Mouse (Mus musculus): ENCODE data around the gene Zfp12. TPM values are rescaled to one million over a fixed set of nuclear protein-coding genes. Genes with fewer than 3 reads are reported as not detected.

Zfp12 gene
- polyA plus RNA-seq, 1 experiment = 4.5 TPM

DNA sequence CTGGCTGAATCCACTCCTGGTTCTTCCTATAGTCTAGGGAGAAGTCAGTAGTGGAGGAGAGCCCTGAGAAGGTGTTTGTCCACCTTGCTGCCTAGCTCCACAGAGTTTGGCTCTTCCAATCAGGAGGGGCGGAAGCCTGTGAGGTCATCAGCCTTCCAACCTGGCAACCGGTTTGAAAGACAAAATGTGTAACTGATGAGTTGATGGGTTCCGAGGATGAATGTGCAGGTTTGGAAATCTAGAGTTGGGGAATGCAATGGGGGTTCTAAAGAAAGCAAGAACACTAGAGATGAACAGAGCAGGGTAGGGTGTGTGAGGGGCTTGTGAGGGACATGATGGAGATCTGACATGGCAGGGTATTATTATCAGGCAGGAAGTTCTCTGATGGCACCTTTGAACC, 8.2 kb upstream of the Zfp12 start, which contains the start of gene Spdye4a:
Gene Spdye4a, minus strand, starts transcription at position 101 of the 400 bp plus-strand sequence.
- Histone ChIP-seq H3K27me3 (ENCODE audit: control insufficient read depth, insufficient read depth, insufficient read length) (no peaks in the 10 kb centered on the region), H3K36me3 (ENCODE audit: control insufficient read depth, insufficient read depth) (no peaks in the 10 kb centered on the region), H3K4me3 (no peak within 1 kb of the TSS), H3K79me2 (ENCODE audit: control insufficient read depth, insufficient read depth) (no peaks in the 10 kb centered on the region), H3ac (ENCODE audit: control insufficient read depth, insufficient read length) (no peak within 1 kb of the TSS), H3K4me2 (ENCODE audit: low read depth) (no peak within 1 kb of the TSS)
- no peak for TF ChIP-seq POLR2AphosphoS2 (IDR thresholded peaks at IDR 0.05; ENCODE audit: insufficient read length, low read depth)
- TF ChIP-seq SRF (IDR thresholded peaks at IDR 0.05; ENCODE audit: control insufficient read depth, insufficient read length, low read depth) = no peak
- TF ChIP-seq TCF12 (IDR thresholded peaks at IDR 0.05; ENCODE audit: insufficient read depth, poor library complexity, severe bottlenecking) = no peak
- no peak for TF ChIP-seq REST (IDR thresholded peaks at IDR 0.05; ENCODE audit: insufficient read depth, insufficient read length)
- TF ChIP-seq POLR2A (IDR thresholded peaks at IDR 0.05; ENCODE audit: insufficient read length, low read depth) = no peak
- no peak for TF ChIP-seq USF1 (IDR thresholded peaks at IDR 0.05; ENCODE audit: low read depth)
- TF ChIP-seq MAX (IDR thresholded peaks at IDR 0.05; ENCODE audit: low read depth) = no peak
- no peak for TF ChIP-seq CEBPB (IDR thresholded peaks at IDR 0.05; ENCODE audit: insufficient read depth, poor library complexity, severe bottlenecking)
- TF ChIP-seq TCF3 (IDR thresholded peaks at IDR 0.05; ENCODE audit: insufficient read length, low read depth) = no peak
- no peak for TF ChIP-seq MYOG (IDR thresholded peaks at IDR 0.05; ENCODE audit: control insufficient read depth in 1 of 3, insufficient read depth in 1 of 3, insufficient read length in 2 of 3, low read depth in 2 of 3)
- TF ChIP-seq E2F4 (IDR thresholded peaks at IDR 0.05; ENCODE audit: insufficient read depth) = no peak
- TF ChIP-seq MYOD1 (IDR thresholded peaks at IDR 0.05; ENCODE audit: control insufficient read depth in 1 of 3, insufficient read length in 2 of 3, low read depth in 2 of 3) = no peak

DNA sequence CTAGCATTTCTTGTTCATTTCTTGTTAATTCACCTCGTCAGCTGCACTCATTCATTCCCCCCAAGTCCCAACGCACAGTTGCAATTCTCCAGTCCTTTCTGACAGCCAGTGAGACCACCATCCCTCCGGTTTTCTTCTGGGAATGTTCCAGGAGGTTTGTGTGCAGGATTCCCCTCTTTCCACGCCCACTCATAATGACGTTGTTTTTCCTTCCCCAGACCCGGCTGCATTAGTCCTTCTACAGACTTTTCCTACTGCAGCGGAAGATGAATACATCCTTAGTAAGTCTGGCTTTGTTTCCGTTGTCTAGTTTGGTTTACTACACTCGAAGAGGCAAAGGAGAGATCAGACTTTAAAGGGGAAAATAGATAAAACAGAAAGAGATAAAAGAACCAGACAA, 1.1 kb downstream of the Zfp12 start:
- H3K4me2 ChIP-seq (ENCODE audit: low read depth) = peak overlapping the region; percentile 90
- peak overlapping the region; percentile 50 for H3K4me3 ChIP-seq
- peaks cover 17% of the 10 kb centered on the region for H3K79me2 ChIP-seq (ENCODE audit: control insufficient read depth, insufficient read depth)
- TF ChIP-seq MAX (IDR thresholded peaks at IDR 0.05; ENCODE audit: low read depth) (no peak), SRF (IDR thresholded peaks at IDR 0.05; ENCODE audit: control insufficient read depth, insufficient read length, low read depth) (no peak), POLR2A (IDR thresholded peaks at IDR 0.05; ENCODE audit: insufficient read length, low read depth) (no peak), MYOD1 (IDR thresholded peaks at IDR 0.05; ENCODE audit: control insufficient read depth in 1 of 3, insufficient read length in 2 of 3, low read depth in 2 of 3) (no peak), E2F4 (IDR thresholded peaks at IDR 0.05; ENCODE audit: insufficient read depth) (no peak), CEBPB (IDR thresholded peaks at IDR 0.05; ENCODE audit: insufficient read depth, poor library complexity, severe bottlenecking) (no peak), USF1 (IDR thresholded peaks at IDR 0.05; ENCODE audit: low read depth) (no peak), MYOG (IDR thresholded peaks at IDR 0.05; ENCODE audit: control insufficient read depth in 1 of 3, insufficient read depth in 1 of 3, insufficient read length in 2 of 3, low read depth in 2 of 3) (no peak), TCF3 (IDR thresholded peaks at IDR 0.05; ENCODE audit: insufficient read length, low read depth) (no peak), REST (IDR thresholded peaks at IDR 0.05; ENCODE audit: insufficient read depth, insufficient read length) (no peak)
- H3K27me3 ChIP-seq (ENCODE audit: control insufficient read depth, insufficient read depth, insufficient read length) = no peaks in the 10 kb centered on the region
- peak overlapping the region; percentile 98 for H3ac ChIP-seq (ENCODE audit: control insufficient read depth, insufficient read length)
- peaks cover 10% of the 10 kb centered on the region for H3K36me3 ChIP-seq (ENCODE audit: control insufficient read depth, insufficient read depth)

DNA sequence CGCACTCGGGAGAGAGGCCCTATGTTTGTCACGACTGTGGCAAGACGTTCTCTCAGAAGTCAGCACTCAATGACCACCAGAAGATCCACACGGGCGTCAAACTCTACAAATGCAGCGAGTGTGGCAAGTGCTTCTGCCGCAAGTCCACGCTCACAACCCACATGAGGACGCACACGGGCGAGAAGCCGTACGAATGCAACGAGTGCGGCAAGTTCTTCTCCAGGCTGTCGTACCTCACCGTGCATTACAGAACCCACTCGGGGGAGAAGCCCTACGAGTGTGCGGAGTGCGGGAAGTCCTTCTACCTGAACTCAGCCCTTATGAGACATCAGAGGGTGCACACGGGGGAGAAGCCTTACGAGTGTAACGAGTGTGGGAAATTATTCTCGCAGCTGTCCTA, 10.0 kb downstream of the Zfp12 start:
- Histone ChIP-seq H3K79me2 (ENCODE audit: control insufficient read depth, insufficient read depth) (no peaks in the 10 kb centered on the region), H3K36me3 (ENCODE audit: control insufficient read depth, insufficient read depth) (peaks cover 57% of the 10 kb centered on the region), H3K27me3 (ENCODE audit: control insufficient read depth, insufficient read depth, insufficient read length) (no peaks in the 10 kb centered on the region), H3K4me2 (ENCODE audit: low read depth) (no peak overlapping the region), H3ac (ENCODE audit: control insufficient read depth, insufficient read length) (no peak overlapping the region), H3K4me3 (no peak overlapping the region)
- TF ChIP-seq POLR2AphosphoS2 (IDR thresholded peaks at IDR 0.05; ENCODE audit: insufficient read length, low read depth) = no peak
- TF ChIP-seq POLR2A (IDR thresholded peaks at IDR 0.05; ENCODE audit: insufficient read length, low read depth) = no peak
- TF ChIP-seq MAX (IDR thresholded peaks at IDR 0.05; ENCODE audit: low read depth) = no peak
- TF ChIP-seq REST (IDR thresholded peaks at IDR 0.05; ENCODE audit: insufficient read depth, insufficient read length) = no peak
- no peak for TF ChIP-seq CEBPB (IDR thresholded peaks at IDR 0.05; ENCODE audit: insufficient read depth, poor library complexity, severe bottlenecking)
- no peak for TF ChIP-seq MYOD1 (IDR thresholded peaks at IDR 0.05; ENCODE audit: control insufficient read depth in 1 of 3, insufficient read length in 2 of 3, low read depth in 2 of 3)
- TF ChIP-seq E2F4 (IDR thresholded peaks at IDR 0.05; ENCODE audit: insufficient read depth) = no peak

DNA sequence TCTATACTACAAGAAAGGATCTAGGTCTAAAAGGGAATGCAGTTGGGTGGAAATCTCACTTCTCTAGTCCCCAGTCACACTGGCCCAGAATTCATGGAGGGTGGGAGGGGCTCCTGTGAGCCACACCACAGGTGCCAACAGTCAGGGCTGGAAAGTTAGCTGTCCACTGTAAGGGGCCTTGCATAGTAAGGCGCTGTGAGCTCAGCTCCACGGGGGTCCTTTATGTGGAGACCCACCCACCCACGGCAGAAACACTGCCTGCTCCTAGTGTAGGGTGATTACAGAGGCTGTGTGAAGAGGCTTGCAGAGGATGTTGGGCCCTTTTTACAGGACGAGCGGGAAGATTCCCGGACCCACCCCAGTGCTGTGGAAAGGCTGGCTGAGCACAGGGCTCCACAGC, 17.1 kb downstream of the Zfp12 start:
- H3K27me3 ChIP-seq (ENCODE audit: control insufficient read depth, insufficient read depth, insufficient read length) = no peaks in the 10 kb centered on the region
- H3K4me3 ChIP-seq = no peak overlapping the region
- no peaks in the 10 kb centered on the region for H3K79me2 ChIP-seq (ENCODE audit: control insufficient read depth, insufficient read depth)
- H3K36me3 ChIP-seq (ENCODE audit: control insufficient read depth, insufficient read depth) = peaks cover 12% of the 10 kb centered on the region
- TF ChIP-seq POLR2AphosphoS2 (IDR thresholded peaks at IDR 0.05; ENCODE audit: insufficient read length, low read depth) (no peak), E2F4 (IDR thresholded peaks at IDR 0.05; ENCODE audit: insufficient read depth) (no peak), REST (IDR thresholded peaks at IDR 0.05; ENCODE audit: insufficient read depth, insufficient read length) (no peak), CEBPB (IDR thresholded peaks at IDR 0.05; ENCODE audit: insufficient read depth, poor library complexity, severe bottlenecking) (no peak), MYOD1 (IDR thresholded peaks at IDR 0.05; ENCODE audit: control insufficient read depth in 1 of 3, insufficient read length in 2 of 3, low read depth in 2 of 3) (no peak), POLR2A (IDR thresholded peaks at IDR 0.05; ENCODE audit: insufficient read length, low read depth) (no peak), TCF12 (IDR thresholded peaks at IDR 0.05; ENCODE audit: insufficient read depth, poor library complexity, severe bottlenecking) (no peak)
- no peak overlapping the region for H3K4me2 ChIP-seq (ENCODE audit: low read depth)
- no peak overlapping the region for H3ac ChIP-seq (ENCODE audit: control insufficient read depth, insufficient read length)

DNA sequence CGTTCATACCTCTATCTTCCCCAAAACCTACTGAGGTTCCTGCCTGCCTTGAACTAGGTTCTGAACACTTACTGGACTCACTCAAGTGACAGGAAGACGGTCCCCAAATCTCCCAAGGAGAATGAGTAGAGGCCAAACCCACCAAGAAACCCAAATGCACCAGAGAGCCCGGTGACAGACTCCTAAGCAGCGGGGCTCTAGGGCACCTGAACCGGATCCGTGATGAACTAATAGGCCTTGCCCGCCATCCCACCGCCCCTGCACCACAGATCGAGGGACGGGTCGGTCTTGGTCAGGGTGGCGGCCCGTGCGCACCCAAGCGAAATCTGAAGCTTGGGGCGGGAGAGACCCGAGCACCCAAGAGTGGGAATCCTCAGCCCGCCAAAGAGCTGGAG, 17.8 kb downstream of the Zfp12 start:
- Histone ChIP-seq H3K79me2 (ENCODE audit: control insufficient read depth, insufficient read depth) (no peaks in the 10 kb centered on the region), H3K36me3 (ENCODE audit: control insufficient read depth, insufficient read depth) (peaks cover 11% of the 10 kb centered on the region), H3K4me3 (no peak overlapping the region), H3ac (ENCODE audit: control insufficient read depth, insufficient read length) (no peak overlapping the region), H3K4me2 (ENCODE audit: low read depth) (no peak overlapping the region), H3K27me3 (ENCODE audit: control insufficient read depth, insufficient read depth, insufficient read length) (no peaks in the 10 kb centered on the region)
- TF ChIP-seq POLR2A (IDR thresholded peaks at IDR 0.05; ENCODE audit: insufficient read length, low read depth) (no peak), E2F4 (IDR thresholded peaks at IDR 0.05; ENCODE audit: insufficient read depth) (no peak), MYOG (IDR thresholded peaks at IDR 0.05; ENCODE audit: control insufficient read depth in 1 of 3, insufficient read depth in 1 of 3, insufficient read length in 2 of 3, low read depth in 2 of 3) (no peak), POLR2AphosphoS2 (IDR thresholded peaks at IDR 0.05; ENCODE audit: insufficient read length, low read depth) (no peak), CEBPB (IDR thresholded peaks at IDR 0.05; ENCODE audit: insufficient read depth, poor library complexity, severe bottlenecking) (no peak), MAX (IDR thresholded peaks at IDR 0.05; ENCODE audit: low read depth) (no peak), TCF3 (IDR thresholded peaks at IDR 0.05; ENCODE audit: insufficient read length, low read depth) (no peak), TCF12 (IDR thresholded peaks at IDR 0.05; ENCODE audit: insufficient read depth, poor library complexity, severe bottlenecking) (no peak), REST (IDR thresholded peaks at IDR 0.05; ENCODE audit: insufficient read depth, insufficient read length) (no peak), SRF (IDR thresholded peaks at IDR 0.05; ENCODE audit: control insufficient read depth, insufficient read length, low read depth) (no peak), USF1 (IDR thresholded peaks at IDR 0.05; ENCODE audit: low read depth) (no peak), MYOD1 (IDR thresholded peaks at IDR 0.05; ENCODE audit: control insufficient read depth in 1 of 3, insufficient read length in 2 of 3, low read depth in 2 of 3) (no peak)

Data from myocyte (in vitro differentiated cells).